Mouse (Mus musculus) right cerebral cortex, postnatal 10 days (tissue): Measurements from ENCODE around the gene Hlf.

Source experiments
- DNase-seq, 2 experiments: peaks; one replicate each; pipeline ENCODE4 v3.0.0; 2021; ENCODE audit warnings: low spot score in 2 of 2

Gene Hlf

GRCm38 (mm10) chr11:90370789-90371291, 19.9 kb downstream of the Hlf start:
- DNase-seq: no peak

GRCm38 (mm10) chr11:90370367-90370766, 20.3 kb downstream of the Hlf start:
- DNase-seq: no peak

GRCm38 (mm10) chr11:90369605-90370004, 21.1 kb downstream of the Hlf start:
- DNase-seq: peak; percentile 98 to 99

- DNase-seq: no peak
Observed at GRCm38 (mm10) chr11:90369115-90369514, 21.6 kb downstream of the Hlf start.

GRCm38 (mm10) chr11:90367894-90368860, 22.5 kb downstream of the Hlf start:
- DNase-seq: no peak

- DNase-seq: peak in 1 of 2 experiments; percentile 72
Observed at GRCm38 (mm10) chr11:90364865-90365264, 25.8 kb downstream of the Hlf start.

GRCm38 (mm10) chr11:90363821-90364497, 26.7 kb downstream of the Hlf start:
- no peak for DNase-seq

GRCm38 (mm10) chr11:90363406-90363805, 27.3 kb downstream of the Hlf start:
- no peak for DNase-seq

- DNase-seq: no peak
Observed at GRCm38 (mm10) chr11:90360536-90360935, 30.2 kb downstream of the Hlf start.

GRCm38 (mm10) chr11:90358063-90358462, 32.6 kb downstream of the Hlf start:
- DNase-seq: no peak

- DNase-seq: no peak
Observed at GRCm38 (mm10) chr11:90357371-90357770, 33.3 kb downstream of the Hlf start.

GRCm38 (mm10) chr11:90356495-90357304, 34.0 kb downstream of the Hlf start:
- no peak for DNase-seq

GRCm38 (mm10) chr11:90356036-90356435, 34.7 kb downstream of the Hlf start:
- DNase-seq: no peak

- DNase-seq: no peak
Observed at GRCm38 (mm10) chr11:90355270-90355681, 35.4 kb downstream of the Hlf start.

- no peak for DNase-seq
Observed at GRCm38 (mm10) chr11:90352696-90353095, 38.0 kb downstream of the Hlf start.

- DNase-seq: no peak
Observed at GRCm38 (mm10) chr11:90350153-90350512, 40.6 kb downstream of the Hlf start.

- no peak for DNase-seq
Observed at GRCm38 (mm10) chr11:90349486-90350152, 41.1 kb downstream of the Hlf start.

- no peak for DNase-seq
Observed at GRCm38 (mm10) chr11:90347667-90348459, 42.8 kb downstream of the Hlf start.

GRCm38 (mm10) chr11:90345746-90346145, 44.9 kb downstream of the Hlf start:
- DNase-seq: no peak

- no peak for DNase-seq
Observed at GRCm38 (mm10) chr11:90342858-90343257, 47.8 kb downstream of the Hlf start.
